In genomic region chr8:95167726-95168125, GRCm38 (mm10) we compare ENCODE assay signal across 18 mouse cellular contexts. TPM values are rescaled to one million over a fixed set of nuclear protein-coding genes. Genes with fewer than 3 reads are reported as not detected.
DNase-seq lines count a peak whose midpoint lies in the region; ATAC-seq and TF ChIP-seq lines count a peak whose summit lies in the region.
"Had no signal": no experiment of that assay in that cellular context is flagged by ENCODE, and none has a peak within 500 bp of the region (broad histone marks: within the 10 kb centered on the region; RNA-seq: fewer than 3 reads in every experiment).

No protein-coding gene starts in this region.

- H3K4me3 ChIP-seq in heart, embryonic 10.5 days, result no peak overlapping the region
- no peak overlapping the region for H3K4me3 ChIP-seq in heart, embryonic 12.5 days
- no peak overlapping the region for H3K4me3 ChIP-seq in ES-Bruce4 (ENCODE audit: low read depth, low read length)
- no peak overlapping the region for H3K4me3 ChIP-seq in gastrocnemius, adult 2 months
- H3K4me3 ChIP-seq: erythroblast, embryonic 14.5 days; heart, adult 2 months; layer of hippocampus, adult 2 months had no signal

- no peak overlapping the region for H3K9ac ChIP-seq in heart, embryonic 12.5 days
- no peak overlapping the region for H3K9ac ChIP-seq in ES-Bruce4 (ENCODE audit: low read depth, poor library complexity, severe bottlenecking)
- H3K9ac ChIP-seq: lung, embryonic 14.5 days had no signal

- no peak for TF ChIP-seq POLR2A in ES-Bruce4 (IDR thresholded peaks at IDR 0.05; ENCODE audit: insufficient read depth, low read length)

- peaks cover 22% of the 10 kb centered on the region for H3K4me1 ChIP-seq in heart, embryonic 10.5 days
- H3K4me1 ChIP-seq in heart, embryonic 12.5 days (replicated peaks), result peaks cover 9% of the 10 kb centered on the region; the same call in 1 of the 2 replicates
- H3K4me1 ChIP-seq in ES-Bruce4 (ENCODE audit: control insufficient read depth, insufficient read depth, low read length), result no peaks in the 10 kb centered on the region

- 68% methylated on average over 5 of the region's 5 CpGs for WGBS in heart, embryonic 10.5 days
- 58% methylated on average over 5 of the region's 5 CpGs for WGBS in heart, embryonic 12.5 days

- no peak for TF ChIP-seq CTCF in ES-Bruce4 (IDR thresholded peaks at IDR 0.05; ENCODE audit: low read depth, low read length)
- no peak for TF ChIP-seq CTCF in gastrocnemius, adult 2 months (IDR thresholded peaks at IDR 0.05)

- H3K27ac ChIP-seq in heart, embryonic 10.5 days, result peak overlapping the region; percentile 42; the same call in 1 of the 2 replicates
- no peak overlapping the region for H3K27ac ChIP-seq in heart, embryonic 12.5 days (ENCODE audit: poor library complexity, severe bottlenecking)
- peak overlapping the region; percentile 44 for H3K27ac ChIP-seq in ES-Bruce4 (ENCODE audit: insufficient read depth, low read length)
- H3K27ac ChIP-seq in gastrocnemius, adult 2 months, result peak overlapping the region; percentile 46; the same call in 1 of the 2 replicates
- H3K27ac ChIP-seq: heart, adult 2 months; hindbrain, postnatal 0 days; layer of hippocampus, adult 2 months had no signal

- 0 out of 2 replicates have a peak, but pooled peaks cover 3% of the 10 kb centered on the region for H3K27me3 ChIP-seq in heart, embryonic 10.5 days (ENCODE audit: insufficient read depth, poor library complexity, severe bottlenecking)
- peaks cover 3% of the 10 kb centered on the region for H3K27me3 ChIP-seq in heart, embryonic 12.5 days (replicated peaks)
- no peaks in the 10 kb centered on the region for H3K27me3 ChIP-seq in ES-Bruce4 (ENCODE audit: control insufficient read depth, insufficient read depth, low read length, poor library complexity, severe bottlenecking)

- H3K36me3 ChIP-seq in heart, embryonic 10.5 days, result no peaks in the 10 kb centered on the region
- H3K36me3 ChIP-seq in heart, embryonic 12.5 days, result no peaks in the 10 kb centered on the region
- H3K36me3 ChIP-seq in ES-Bruce4 (ENCODE audit: control insufficient read depth, insufficient read depth, low read length, poor library complexity, severe bottlenecking), result no peaks in the 10 kb centered on the region
- H3K36me3 ChIP-seq: G1E had no signal

- intact Hi-C loops in gastrocnemius, adult 2 months (cut with DNase I), result no loop called here

- H3K9me3 ChIP-seq in heart, embryonic 10.5 days, result no peaks in the 10 kb centered on the region
- no peaks in the 10 kb centered on the region for H3K9me3 ChIP-seq in heart, embryonic 12.5 days (replicated peaks)
- no peaks in the 10 kb centered on the region for H3K9me3 ChIP-seq in ES-Bruce4 (replicated peaks; ENCODE audit: control insufficient read depth, insufficient read depth, low read length, poor library complexity, severe bottlenecking)
- H3K9me3 ChIP-seq: G1E had no signal

- H3K4me2 ChIP-seq in heart, embryonic 12.5 days, result no peak overlapping the region
- H3K4me2 ChIP-seq: lung, embryonic 14.5 days had no signal

- no peak for ATAC-seq in heart, embryonic 12.5 days (ENCODE audit: insufficient number of reproducible peaks, low FRiP score)
- ATAC-seq: hindbrain, postnatal 0 days; midbrain, embryonic 16.5 days had no signal

- no peak for DNase-seq in heart, embryonic 10.5 days (ENCODE audit: low spot score)
- peak; percentile 74 for DNase-seq in gastrocnemius, adult 2 months
- peak; percentile 79 for DNase-seq in kidney, postnatal 14 days
- DNase-seq in layer of hippocampus, adult 11-12 months (ENCODE audit: low spot score), result no peak
- no peak for DNase-seq in thymus, adult 18-20 months
- DNase-seq in thymus, postnatal 36 days, result no peak
- DNase-seq: cerebellum, postnatal 14 days; heart, postnatal 10 days; lung, embryonic 14.5 days; thymus, adult 2 months had no signal

- TF ChIP-seq EP300 in ES-Bruce4 (IDR thresholded peaks at IDR 0.05; ENCODE audit: insufficient read depth, low read depth, low read length), result no peak

RNA-seq across cellular contexts. Expression of gene Kifc3, which starts 34.9 kb away (rescaled TPM):
- 13.9 and 15.3 TPM in 2 replicates for polyA plus RNA-seq in heart, embryonic 10.5 days (2016; fragmentation: Nextera tagmentation; extraction: Ambion mirVana)
- polyA plus RNA-seq in heart, embryonic 12.5 days (2016; fragmentation: Nextera tagmentation; extraction: Ambion mirVana), result 13.4 and 16.4 TPM in 2 replicates
- polyA plus RNA-seq in ES-Bruce4 (2011; ENCODE audit: insufficient read depth, insufficient read length, low read depth, missing spikeins), result 19.0 and 22.2 TPM in 2 replicates
- 10 to 100 TPM in 1 of 2 experiments, 1 to 10 TPM in 1; 5.2 to 11.4 TPM for total RNA-seq in gastrocnemius, adult 2 months (2021)
- polyA plus RNA-seq: G1E had no signal

Comparison
In these comparisons a context has a peak if more than half of its experiments do, and no peak if none do; other contexts are left out.
1. DNase-seq: peak in gastrocnemius, adult 2 months (single experiment) and kidney, postnatal 14 days (single experiment); none in heart, embryonic 10.5 days (single experiment), layer of hippocampus, adult 11-12 months (single experiment), thymus, adult 18-20 months (0 of 2) and thymus, postnatal 36 days (0 of 2).